Comparison of ENCODE assay signal across 8 mouse cellular contexts in the genomic region with DNA sequence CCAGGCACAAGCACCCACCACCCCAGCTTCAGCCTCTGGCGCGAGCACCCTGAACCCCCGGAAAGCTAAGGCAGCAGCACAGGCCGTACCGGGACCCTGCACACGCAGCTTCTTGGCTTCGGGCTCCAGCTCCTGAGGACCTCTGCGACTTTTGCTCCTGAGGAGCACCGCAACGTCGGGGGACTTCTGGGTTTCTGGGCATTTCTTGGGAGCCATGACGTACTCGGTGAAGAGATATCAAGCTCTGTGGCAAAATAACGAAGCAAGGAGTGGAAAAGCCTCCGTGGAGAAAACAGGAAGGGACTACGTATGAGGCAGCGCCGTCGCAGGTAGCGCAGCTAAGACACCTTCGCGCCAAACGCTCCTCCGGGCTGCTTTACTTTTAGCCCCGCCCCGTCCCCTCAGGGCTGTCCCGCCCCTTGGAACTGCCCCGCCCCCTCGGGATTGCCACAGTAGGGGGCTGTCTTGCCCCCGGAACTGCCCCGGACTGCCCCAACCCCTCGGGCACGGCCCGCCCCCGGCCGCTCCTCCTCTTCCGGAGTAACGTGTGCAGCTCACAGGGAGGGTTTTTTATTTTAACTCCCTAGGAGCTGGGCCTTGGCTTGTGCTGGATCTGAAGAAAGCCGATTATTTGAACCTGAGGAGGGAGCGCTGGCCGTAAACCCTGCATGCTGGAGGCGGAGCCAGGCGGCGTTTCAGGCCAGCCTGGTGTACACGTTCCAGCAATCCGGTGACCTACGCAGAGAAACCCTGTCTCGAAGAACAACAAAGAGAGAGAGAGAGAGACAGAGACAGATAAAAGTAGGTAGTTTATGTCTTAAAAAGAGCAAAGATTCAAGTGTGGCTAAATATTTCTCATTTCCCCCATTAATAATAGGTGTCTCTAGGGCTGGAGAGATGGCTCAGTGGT. TPM values are rescaled to one million over a fixed set of nuclear protein-coding genes. Genes with fewer than 3 reads are reported as not detected.
DNase-seq lines count a peak whose midpoint lies in the region; ATAC-seq and TF ChIP-seq lines count a peak whose summit lies in the region.

A gene (minus strand): TSS at position 382 of the 910 bp plus-strand sequence.

- no peak for TF ChIP-seq CTCF in lung, adult 2 months (IDR thresholded peaks at IDR 0.05; ENCODE audit: insufficient read depth, low read length)

- H3K4me2 ChIP-seq in forebrain, embryonic 15.5 days (replicated peaks), result peak within 1 kb of the TSS; percentile 76

- intact Hi-C loops in heart, postnatal 25 days (cut with DNase I), result loop anchor here (2.0 kb wide), 2 partner anchors 28 to 34 kb away; a partner anchor contains a TSS

- peak within 1 kb of the TSS; percentile 91; the same call in 1 of the 2 replicates for H3K27ac ChIP-seq in ES-E14 (ENCODE audit: insufficient read depth, low read depth, low read length, poor library complexity, severe bottlenecking)
- peak within 1 kb of the TSS; percentile 93 for H3K27ac ChIP-seq in forebrain, embryonic 15.5 days (replicated peaks)

- peak; percentile 92 for DNase-seq in ES-E14 (ENCODE audit: low read depth, low spot score)
- peak; percentile 91 for DNase-seq in cerebellum, adult 11-12 months
- peak; percentile 82 for DNase-seq in heart, postnatal 25 days (ENCODE audit: low spot score)
- peak; percentile 84 to 88 for DNase-seq in layer of hippocampus, adult 18-20 months (ENCODE audit: low spot score in 2 of 2)
- DNase-seq in lung, adult 2 months, result peak; percentile 84
- peak; percentile 87 for DNase-seq in thymus, adult 18-20 months

- H3K9me3 ChIP-seq in ES-E14 (ENCODE audit: control insufficient read depth, insufficient read depth, low read depth, low read length), result no peaks in the 10 kb centered on the region
- H3K9me3 ChIP-seq in forebrain, embryonic 15.5 days, result no peaks in the 10 kb centered on the region

- peak; percentile 99 for ATAC-seq in forebrain, embryonic 15.5 days (replicated peaks)
- ATAC-seq in neutrophil, adult 5-6 weeks (ENCODE audit: extremely low read depth, insufficient number of reproducible peaks, low FRiP score, poor library complexity, severe bottlenecking), result peak; percentile 95

- in situ Hi-C loops in ES-E14 (cut with MboI; ENCODE audit: low sequenced_read_pairs in 2 of 2, unreplicated experiment in 2 of 2), result loop anchor here in 1 of 2 experiments (10.0 kb wide), 1 partner anchor 122 kb away; a partner anchor contains a TSS

- peak; percentile 81; the same call in 1 of the 2 replicates for TF ChIP-seq POLR2A in lung, adult 2 months (IDR thresholded peaks at IDR 0.05; ENCODE audit: borderline replicate concordance, extremely low read depth, low read depth, low read length)

- H3K4me3 ChIP-seq in ES-E14 (ENCODE audit: insufficient read depth in 1 of 2, low read depth in 1 of 2, low read length in 2 of 2, poor library complexity in 1 of 2, severe bottlenecking in 1 of 2), result peak within 1 kb of the TSS; percentile 71 to 90
- H3K4me3 ChIP-seq in forebrain, embryonic 15.5 days, result peak within 1 kb of the TSS; percentile 52
- peak within 1 kb of the TSS; percentile 86 for H3K4me3 ChIP-seq in lung, adult 2 months (replicated peaks; ENCODE audit: extremely low read depth, low read depth, low read length)

- H3K9ac ChIP-seq in ES-E14 (ENCODE audit: insufficient read depth, low read depth, low read length, poor library complexity, severe bottlenecking), result peak within 1 kb of the TSS; percentile 72
- H3K9ac ChIP-seq in forebrain, embryonic 15.5 days (replicated peaks), result peak within 1 kb of the TSS; percentile 61

- H3K36me3 ChIP-seq in ES-E14 (ENCODE audit: control insufficient read depth, insufficient read depth, low read length, poor library complexity, severe bottlenecking), result peaks cover 2% of the 10 kb centered on the region; the same call in 1 of the 2 replicates
- H3K36me3 ChIP-seq in forebrain, embryonic 15.5 days, result peaks cover 4% of the 10 kb centered on the region; the same call in 1 of the 2 replicates

- H3K4me1 ChIP-seq in ES-E14 (ENCODE audit: control insufficient read depth in 2 of 2, insufficient read depth in 2 of 2, low read length in 2 of 2, poor library complexity in 1 of 2), result no peaks in the 10 kb centered on the region
- H3K4me1 ChIP-seq in forebrain, embryonic 15.5 days, result peaks cover 11% of the 10 kb centered on the region
- no peaks in the 10 kb centered on the region; the same call in 1 of the 2 replicates for H3K4me1 ChIP-seq in lung, adult 2 months (ENCODE audit: control insufficient read depth, insufficient read depth, low read length)

- WGBS in forebrain, embryonic 15.5 days, result under 1% methylated on average over 48 of the region's 48 CpGs
- under 1% methylated on average over 47 of the region's 48 CpGs for WGBS in lung, adult 2 months

- no peaks in the 10 kb centered on the region for H3K27me3 ChIP-seq in forebrain, embryonic 15.5 days

TF ChIP-seq in ES-E14, 5 proteins besides CTCF, POLR2A, EP300 and RAD21:
- TF ChIP-seq HCFC1 (IDR thresholded peaks at IDR 0.05; ENCODE audit: borderline replicate concordance, insufficient read depth, low read length) (no peak; the same call in 1 of the 2 replicates), CHD2 (IDR thresholded peaks at IDR 0.05; ENCODE audit: low read depth, low read length) (no peak), MAFK (IDR thresholded peaks at IDR 0.05; ENCODE audit: insufficient read depth, low read depth, low read length) (no peak), ZNF384 (IDR thresholded peaks at IDR 0.05; ENCODE audit: low read depth, low read length) (no peak), ZC3H11A (IDR thresholded peaks at IDR 0.05; ENCODE audit: borderline replicate concordance, low read depth, low read length) (no peak)

RNA-seq across cellular contexts. Expression of the gene that starts here (rescaled TPM):
- 10.4 and 11.0 TPM in 2 replicates for total RNA-seq in ES-E14 (2012; rRNA removed)
- polyA plus RNA-seq in forebrain, embryonic 15.5 days (2015; fragmentation: Nextera tagmentation; extraction: Ambion mirVana), result 12.7 and 14.5 TPM in 2 replicates
- 1 to 10 TPM; 2.9 to 3.1 TPM for total RNA-seq in heart, postnatal 25 days (2021)
- total RNA-seq in layer of hippocampus, adult 18-20 months (2021), result 10 to 100 TPM in 1 of 2 experiments, 1 to 10 TPM in 1; 9.5 to 11.2 TPM
- polyA plus RNA-seq in lung, adult 2 months (2012; rRNA removed), result 11.8 and 13.9 TPM in 2 replicates
- total RNA-seq in neutrophil, adult 5-6 weeks (2017), result 42.1 and 44.1 TPM in 2 replicates

Comparison
In these comparisons a context has a peak if more than half of its experiments do, and no peak if none do; other contexts are left out.
1. Peak in every context shown above with its lines: DNase-seq, ATAC-seq, H3K4me3 ChIP-seq and H3K27ac ChIP-seq.